Mouse (Mus musculus): Measurements from ENCODE around the gene Plekhg3.

The Plekhg3 gene

DNA sequence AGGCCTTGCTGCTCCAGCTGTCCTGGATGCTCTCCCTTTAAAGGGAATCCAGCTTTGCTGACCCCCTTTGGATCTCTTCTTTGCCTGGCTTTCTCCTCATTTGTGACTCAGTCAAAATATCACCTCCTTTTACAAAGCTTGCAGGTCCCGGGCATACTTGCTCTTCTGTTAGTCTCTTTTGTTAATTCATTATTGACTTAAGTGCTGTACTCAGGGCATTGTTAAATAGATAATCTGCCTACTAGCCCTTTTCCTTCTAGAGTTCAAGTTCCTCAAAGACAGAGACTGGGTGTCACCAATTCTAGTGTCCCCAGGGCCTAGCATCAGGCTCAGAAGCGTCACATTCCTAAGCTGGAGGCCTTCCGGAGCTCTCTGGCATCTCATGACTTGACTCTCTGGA, 18.5 kb downstream of the Plekhg3 start:
- in situ Hi-C loops (cut with MboI; ENCODE audit: low sequenced_read_pairs): no loop called here

DNA sequence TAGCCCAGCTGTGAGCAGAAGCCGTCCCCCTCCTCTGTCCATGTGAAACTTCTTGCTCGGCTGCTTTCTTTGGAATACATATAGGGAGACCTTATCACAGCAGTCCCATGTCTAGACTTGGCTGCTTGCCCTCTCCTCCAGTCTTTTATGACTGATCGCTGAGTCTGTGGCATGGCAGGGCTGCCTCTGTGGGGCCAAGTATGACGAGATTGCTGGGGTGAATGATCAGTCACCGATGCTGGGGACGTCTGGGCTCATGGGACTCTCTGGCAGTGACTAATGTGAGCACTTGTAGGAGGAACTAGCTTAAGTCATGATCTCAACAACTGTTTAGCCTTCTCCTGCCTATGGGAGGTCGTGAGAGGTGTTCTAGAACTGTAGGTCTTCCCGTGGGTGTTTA, 21.6 kb downstream of the Plekhg3 start:
- in situ Hi-C loops (cut with MboI; ENCODE audit: low sequenced_read_pairs): no loop called here

DNA sequence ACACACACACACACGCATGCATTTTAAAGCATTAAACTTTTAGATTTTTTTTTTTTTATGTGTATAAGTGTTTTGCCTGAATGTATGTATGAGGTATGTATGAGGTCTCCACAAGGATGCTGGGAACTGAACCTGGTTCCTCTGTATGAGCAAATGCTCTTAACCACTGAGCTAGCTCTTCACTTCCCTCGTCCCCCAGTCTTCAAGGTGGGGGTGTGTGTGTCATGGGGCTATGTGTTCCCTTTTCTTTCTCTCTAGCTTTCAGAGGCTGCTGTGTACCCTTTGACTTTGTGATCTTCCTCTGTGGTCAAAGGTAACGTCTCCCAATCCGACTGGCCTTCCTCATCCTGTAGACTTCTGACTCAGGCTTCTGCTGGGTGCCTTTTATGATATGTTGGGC, 22.3 kb downstream of the Plekhg3 start:
- in situ Hi-C loops (cut with MboI; ENCODE audit: low sequenced_read_pairs): no loop called here

DNA sequence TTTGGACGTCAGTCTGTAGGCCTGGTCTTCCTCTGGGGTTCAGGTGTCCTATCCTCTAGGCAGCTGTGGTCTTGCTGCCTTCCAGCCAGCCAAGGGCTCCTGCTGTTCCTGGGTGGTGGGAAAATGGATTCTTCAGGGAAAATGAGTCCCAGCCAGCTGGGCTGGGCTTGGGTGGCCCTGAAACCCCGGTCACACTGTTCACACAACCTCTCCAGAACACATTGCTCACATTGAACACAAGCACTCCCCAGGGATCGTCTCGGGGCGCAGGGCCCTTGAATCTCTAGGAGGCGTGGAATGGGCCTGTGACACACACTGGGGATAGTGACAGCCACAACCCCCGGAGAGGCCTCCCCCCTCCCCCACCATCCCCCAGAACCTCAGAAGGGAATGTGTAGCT, 23.2 kb downstream of the Plekhg3 start:
- in situ Hi-C loops (cut with MboI; ENCODE audit: low sequenced_read_pairs): no loop called here

DNA sequence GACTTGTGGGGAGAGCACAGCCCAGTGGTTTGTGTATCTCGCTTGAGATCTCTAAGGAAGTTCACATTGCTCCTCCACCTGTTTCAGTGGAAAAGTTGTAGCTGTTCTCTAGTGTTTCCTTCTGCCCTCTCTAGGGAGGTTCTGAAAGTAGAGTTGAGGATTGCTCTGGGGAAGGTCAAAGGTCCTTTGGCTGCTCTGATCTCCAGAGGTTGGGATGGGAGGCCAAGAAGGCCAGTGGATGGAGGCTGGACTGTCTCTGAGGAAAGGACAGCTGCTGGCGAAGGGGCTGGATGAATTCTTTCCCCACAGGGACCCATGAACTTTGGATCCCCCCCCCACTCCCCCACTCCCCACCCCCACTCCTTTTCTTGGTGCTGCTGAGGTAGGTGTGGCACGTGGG, 23.7 kb downstream of the Plekhg3 start:
- in situ Hi-C loops (cut with MboI; ENCODE audit: low sequenced_read_pairs): no loop called here

DNA sequence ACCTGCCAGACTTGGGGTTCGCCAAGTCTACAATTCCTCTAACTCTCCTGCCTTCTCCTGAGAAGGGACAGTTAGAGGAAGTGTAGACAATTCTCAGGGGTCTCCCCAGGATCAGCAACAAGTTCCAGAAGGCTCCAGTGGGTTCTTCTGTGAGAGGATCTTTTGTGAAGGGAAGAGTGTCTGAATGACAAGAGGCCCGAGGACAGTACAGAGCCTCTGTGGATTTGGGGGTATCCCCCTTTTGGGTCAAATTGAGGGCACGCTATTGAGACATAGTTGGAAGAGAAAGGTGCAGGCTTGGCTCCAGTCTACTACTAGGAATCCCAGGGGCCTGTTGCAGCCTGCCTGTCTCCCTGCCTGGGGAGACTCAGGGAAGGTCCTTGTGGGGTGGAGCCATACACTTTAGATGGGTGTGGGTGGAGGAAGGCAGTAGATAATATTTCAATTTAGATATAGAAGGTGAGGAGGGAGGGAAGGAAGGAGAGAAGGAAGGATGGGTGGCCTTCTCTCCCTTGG, 24.2 kb downstream of the Plekhg3 start:
- in situ Hi-C loops (cut with MboI; ENCODE audit: low sequenced_read_pairs): no loop called here

DNA sequence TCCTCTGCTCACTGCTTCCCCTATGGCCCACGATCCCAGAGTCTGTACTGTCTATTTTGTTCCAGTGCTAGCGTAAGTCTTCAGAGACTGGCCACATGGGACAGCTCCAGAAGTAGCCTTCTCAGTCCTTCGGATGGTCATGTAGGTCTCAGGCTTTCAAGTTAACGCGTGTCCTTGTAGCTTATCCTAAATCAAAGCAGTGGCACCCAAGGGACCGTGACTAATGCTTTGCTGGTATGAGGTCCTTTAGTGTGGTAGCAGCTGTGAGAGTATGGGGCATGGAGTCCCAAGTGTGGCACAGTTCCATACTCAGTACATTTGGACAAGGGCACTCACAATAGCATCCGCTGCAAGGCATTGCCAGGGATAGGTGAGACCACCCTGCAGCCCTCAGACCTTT, 25.5 kb downstream of the Plekhg3 start:
- in situ Hi-C loops (cut with MboI; ENCODE audit: low sequenced_read_pairs): no loop called here

DNA sequence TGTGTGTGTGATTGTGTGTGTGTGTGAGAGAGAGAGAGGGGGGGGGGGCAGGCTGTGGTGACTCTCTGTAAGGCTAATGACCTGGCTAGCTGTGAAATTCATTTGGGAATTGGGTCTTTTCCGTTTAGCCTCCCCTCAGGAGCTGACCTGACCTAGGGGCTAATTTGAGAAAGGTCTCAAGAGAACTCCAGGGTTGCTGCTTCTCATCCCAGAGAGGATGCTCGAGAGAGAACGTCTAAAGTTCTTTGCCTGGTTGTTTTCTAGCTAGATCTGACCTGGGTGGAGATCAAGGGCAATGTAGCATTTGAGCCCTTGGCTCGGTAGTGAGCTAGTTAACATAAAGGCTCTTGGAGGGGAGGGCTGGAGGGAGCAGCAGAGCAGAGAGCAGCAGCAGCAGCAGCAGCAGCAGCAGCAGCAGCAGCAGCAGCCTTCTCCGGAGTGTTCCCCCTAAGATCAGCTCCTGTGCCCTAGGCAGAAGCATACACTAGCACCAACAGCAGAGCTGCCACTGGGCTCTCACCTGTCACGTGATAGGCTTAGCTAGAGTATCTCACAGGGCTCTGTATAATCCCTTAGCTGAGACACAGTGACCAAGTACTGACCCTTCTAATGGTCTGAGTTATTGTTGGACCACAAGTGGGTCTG, 26.2 kb downstream of the Plekhg3 start:
- in situ Hi-C loops (cut with MboI; ENCODE audit: low sequenced_read_pairs): no loop called here

DNA sequence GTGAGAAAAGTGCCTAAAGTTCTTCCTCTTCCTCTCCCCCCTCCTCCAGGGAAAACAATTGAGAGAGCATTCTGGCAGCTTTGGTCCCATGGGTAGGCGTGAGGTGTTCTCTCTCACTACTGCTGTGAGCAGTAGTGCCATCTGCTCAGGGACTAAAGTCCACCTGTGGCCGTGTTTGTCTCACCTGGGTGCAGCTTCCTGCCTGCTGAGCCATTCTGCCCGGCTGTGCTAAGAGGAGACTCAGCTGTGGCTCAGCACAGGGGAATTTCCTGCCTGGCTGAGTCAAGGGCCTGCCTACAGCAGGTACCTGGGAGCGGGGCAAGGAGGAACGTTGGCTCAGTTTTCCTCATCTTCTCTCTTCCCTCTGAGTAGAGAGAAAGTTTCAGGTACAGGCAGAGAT, 27.5 kb downstream of the Plekhg3 start:
- in situ Hi-C loops (cut with MboI; ENCODE audit: low sequenced_read_pairs): no loop called here

DNA sequence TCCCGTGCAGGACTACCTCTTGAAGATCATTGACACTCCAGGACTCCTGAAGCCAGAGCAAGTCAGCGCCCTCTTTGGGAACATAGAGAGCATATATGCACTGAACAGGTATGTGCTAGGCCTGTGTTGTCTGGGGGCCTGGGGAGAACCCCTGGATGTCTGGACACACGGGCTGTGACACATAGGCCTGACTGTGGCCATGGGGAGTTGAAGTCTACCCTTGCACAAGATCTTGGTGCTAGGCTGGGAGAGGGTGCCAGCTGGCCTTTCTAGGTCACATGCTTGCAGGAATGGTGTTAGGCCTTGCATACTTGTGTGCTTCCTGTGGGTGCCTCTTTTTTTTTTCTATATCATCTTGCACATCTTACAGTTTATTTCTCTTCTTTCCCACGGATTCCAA, 31.5 kb downstream of the Plekhg3 start:
- in situ Hi-C loops (cut with MboI; ENCODE audit: low sequenced_read_pairs): no loop called here

DNA sequence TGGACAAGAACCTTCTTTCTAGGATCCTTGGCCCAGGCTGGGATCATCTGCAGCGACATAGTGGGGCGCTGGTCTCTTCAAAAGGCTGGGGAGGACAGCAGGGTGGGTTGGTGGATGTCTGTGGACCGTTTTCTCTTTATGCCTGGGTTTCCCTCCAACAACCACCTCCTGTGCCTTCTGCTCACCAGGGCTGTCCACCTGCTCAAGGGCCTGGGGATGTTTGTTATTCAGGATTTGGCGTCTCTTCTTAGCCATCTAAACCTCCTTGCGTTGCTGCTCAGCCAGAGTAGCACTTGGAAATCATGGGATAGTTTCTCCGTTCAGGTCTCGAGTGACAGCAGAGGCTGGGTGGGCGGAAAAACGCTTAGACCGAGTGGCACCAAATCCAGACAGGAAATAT, 35.6 kb downstream of the Plekhg3 start:
- in situ Hi-C loops (cut with MboI; ENCODE audit: low sequenced_read_pairs): no loop called here

DNA sequence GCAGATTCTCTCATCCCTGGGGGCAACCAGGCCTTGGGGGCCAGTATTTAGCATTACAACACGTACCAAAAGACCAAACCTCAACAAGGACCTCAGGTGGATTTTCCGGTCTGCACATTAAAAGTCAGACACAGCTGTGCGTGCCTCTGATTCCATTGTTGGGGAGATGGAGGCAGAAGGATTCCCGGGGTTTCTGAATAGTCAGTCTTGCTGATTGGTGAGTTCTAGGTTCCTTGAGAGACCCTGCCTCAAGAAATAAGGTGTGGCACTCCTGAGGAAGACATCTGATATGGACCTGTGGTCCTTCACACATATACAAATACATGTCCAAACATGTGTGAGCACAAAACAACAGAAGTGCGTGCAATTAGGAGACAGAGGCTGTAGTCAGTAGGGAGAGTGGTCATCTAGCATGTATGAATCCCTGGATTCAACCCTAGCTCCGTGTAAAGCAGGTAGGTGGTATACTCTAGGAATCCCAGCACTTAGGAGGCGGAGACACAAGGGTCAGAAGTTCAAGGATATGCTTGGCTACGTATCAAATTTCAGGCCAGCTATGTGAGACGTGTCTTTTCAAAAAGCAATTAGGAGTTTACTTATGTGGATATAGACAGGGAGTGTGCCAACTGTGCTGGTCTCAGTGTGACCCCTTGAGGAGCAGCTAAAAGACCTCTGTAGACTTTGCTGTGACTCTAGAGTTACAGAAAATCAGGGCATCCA, 39.7 kb downstream of the Plekhg3 start:
- in situ Hi-C loops (cut with MboI; ENCODE audit: low sequenced_read_pairs): no loop called here

DNA sequence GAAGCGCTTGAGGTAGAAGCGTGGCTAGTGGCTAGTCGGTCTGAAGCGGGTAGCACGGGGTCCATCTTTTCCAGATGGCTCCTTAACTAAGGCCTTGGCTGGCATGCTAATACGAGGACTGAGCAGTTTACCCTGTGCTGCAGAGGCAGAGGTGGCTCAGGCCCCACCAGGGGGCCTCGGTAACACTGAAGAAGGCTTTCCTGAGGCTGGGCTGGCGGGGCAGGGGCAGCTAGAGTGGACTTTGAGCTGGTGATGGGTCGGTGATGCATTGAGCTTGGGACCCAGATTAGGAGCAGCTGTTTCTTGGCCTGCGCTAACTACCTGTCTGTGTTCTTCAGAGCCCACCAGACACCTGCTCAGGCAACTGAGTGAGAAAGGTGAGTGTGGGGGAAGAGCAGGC, 40.6 kb downstream of the Plekhg3 start:
- in situ Hi-C loops (cut with MboI; ENCODE audit: low sequenced_read_pairs): no loop called here

DNA sequence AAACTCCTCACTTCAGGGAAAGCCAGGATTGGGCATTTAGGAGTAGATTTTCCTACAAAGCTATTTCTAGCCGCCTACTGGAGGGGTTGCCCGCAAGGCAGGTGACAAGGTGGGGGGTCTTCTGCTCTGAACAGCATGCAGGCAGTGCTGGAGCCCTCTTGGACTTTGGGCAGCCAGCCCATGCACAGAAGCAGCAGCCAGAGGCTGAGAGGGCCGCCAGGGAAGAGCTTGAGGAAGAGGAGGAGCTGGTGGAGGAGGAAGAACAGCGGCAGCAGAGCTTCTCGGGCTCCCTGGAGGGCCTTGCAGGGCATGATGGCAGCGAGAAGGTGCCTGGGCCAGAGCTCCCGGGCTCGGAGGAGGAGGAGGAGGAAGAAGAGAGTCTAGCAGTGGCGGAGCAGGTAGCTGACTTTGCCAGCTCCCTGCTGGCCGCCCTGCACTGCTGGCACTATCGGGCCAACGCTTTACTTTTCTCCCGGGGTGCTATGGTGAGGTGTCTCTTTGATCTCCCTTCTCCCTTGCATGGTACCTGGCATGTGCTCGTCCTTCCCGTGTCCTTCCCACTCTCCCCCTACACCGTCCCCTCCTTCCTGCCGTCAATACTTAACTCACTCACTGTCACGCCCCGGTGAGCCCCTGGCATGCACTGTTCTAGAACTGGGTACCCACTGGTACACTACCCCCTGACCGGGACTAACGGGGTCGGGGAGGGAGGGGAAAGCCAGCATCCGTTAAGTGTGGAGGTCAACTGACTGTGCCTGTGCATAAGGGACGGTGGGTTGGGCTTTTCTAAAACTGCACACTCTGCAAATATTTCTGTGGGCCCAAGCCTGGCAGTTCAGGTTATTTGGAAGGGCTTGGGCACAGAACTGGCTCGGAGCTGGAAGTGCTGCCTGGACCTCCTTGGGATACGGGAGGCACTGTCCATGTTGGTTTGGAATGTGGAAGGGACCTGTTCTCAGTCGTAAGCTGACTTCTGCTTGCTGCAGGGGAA, 41.9 kb downstream of the Plekhg3 start:
- in situ Hi-C loops (cut with MboI; ENCODE audit: low sequenced_read_pairs): no loop called here

DNA sequence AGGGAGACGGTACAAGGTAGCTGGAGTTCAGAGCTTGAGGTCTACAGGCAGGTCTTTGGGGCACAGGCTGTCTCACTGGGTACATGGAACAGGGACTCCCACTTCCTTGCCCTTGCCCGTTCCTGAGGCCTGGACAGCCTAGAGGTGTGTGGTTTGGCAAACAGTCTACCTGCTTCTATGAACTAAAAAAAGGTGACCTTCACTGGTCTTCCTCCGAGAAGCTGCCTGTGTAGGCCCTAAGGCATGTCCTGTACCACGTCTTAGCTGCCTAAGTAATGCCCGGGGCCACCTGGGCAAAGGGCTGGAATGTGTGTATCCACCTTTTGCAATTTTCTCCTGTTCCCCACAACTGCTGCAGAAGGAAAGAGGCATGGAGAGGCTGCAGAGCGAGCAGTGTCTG, 42.7 kb downstream of the Plekhg3 start:
- in situ Hi-C loops (cut with MboI; ENCODE audit: low sequenced_read_pairs): no loop called here

DNA sequence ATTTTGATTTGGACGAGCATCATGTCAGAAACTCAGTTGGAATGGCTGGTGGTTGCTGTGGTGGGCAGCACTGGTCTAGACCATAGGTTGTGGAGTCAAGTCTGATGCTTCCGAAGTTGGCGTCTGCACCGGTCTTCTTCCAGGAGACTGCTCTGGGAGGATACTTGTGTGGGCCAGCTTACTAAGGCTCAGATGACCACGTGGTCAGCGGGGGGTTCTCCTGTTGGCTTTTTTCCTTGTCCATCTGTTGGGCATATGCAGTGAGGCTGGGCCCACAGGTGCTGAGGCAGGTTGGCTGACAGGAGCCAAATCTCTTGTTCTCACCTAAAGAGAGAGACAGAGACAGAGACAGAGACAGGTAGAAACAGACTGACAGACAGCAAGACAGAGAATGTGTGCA, 44.1 kb downstream of the Plekhg3 start:
- in situ Hi-C loops (cut with MboI; ENCODE audit: low sequenced_read_pairs): no loop called here

DNA sequence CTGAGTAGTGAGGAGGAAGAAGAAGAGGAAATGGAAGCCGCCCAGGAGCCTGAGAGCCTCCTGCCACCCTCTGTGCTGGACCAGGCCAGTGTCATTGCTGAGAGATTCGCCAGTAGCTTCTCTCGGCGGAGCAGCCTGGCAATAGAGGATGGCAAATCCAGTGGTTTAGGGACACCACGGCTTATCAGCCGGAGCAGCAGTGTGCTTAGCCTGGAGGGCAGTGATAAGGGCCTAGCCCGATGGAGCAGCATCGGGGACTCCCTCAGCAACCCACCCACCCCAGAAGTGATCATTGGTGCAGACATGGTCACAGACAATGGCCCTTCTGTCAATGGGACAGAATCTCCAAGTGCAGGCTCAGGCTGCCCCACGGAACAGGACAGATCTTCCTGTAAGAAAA, 45.4 kb downstream of the Plekhg3 start:
- in situ Hi-C loops (cut with MboI; ENCODE audit: low sequenced_read_pairs): no loop called here

DNA sequence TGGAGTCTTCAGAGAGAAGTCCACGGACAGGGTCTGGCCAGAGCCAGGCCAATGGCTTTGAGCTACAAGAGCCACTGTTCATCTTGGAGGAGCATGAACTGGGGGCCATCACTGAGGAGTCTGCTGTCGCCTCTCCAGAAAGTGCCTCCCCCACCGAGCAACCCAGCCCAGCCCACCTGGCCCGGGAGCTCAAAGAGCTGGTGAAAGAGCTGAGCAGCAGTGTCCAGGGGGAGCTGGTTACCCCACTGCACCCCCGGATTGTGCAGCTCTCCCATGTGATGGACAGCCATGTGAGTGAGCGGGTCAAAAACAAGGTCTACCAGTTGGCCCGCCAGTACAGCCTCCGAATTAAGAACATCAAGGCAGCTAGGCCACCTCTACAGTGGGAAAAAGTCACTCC, 46.1 kb downstream of the Plekhg3 start:
- in situ Hi-C loops (cut with MboI; ENCODE audit: low sequenced_read_pairs): no loop called here

DNA sequence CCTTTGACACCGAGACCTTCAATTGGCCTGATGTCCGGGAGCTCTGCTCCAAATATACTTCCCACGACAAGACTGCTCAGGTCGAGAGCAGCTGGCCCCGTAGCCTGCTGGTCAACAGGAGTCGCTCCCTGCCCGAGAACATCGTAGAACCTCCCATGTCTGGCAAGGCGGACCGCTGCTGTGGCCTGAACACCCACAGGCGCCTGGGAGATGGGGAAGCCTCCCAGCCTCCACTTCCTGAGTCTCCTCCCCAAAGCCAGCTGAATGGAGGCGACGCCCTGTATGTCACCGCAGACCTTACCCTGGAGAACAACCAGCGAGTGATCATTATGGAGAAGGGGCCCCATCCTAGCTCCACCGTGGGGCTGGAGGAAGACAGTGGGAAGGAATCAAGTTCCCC, 47.2 kb downstream of the Plekhg3 start:
- in situ Hi-C loops (cut with MboI; ENCODE audit: low sequenced_read_pairs): no loop called here

DNA sequence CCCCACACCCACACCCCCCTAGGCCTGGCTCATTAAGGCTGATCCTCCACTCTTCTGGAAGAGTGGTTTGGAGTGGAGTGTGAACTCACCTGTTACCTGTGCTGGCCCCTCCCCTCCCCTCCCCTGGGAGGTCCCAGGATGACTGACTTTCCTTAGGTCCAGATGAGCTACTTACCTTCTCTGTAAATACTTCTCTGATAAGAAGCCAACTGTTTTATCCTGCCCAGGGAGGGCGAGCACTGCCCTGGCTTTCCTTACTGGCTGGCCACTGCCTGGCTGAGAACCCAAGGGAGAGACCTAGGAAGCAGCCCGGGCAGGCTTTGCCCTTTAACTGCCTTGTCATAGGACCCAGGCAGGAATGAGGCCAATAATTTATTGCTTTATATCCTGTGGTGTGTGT, 47.8 kb downstream of the Plekhg3 start:
- in situ Hi-C loops (cut with MboI; ENCODE audit: low sequenced_read_pairs): no loop called here

DNA sequence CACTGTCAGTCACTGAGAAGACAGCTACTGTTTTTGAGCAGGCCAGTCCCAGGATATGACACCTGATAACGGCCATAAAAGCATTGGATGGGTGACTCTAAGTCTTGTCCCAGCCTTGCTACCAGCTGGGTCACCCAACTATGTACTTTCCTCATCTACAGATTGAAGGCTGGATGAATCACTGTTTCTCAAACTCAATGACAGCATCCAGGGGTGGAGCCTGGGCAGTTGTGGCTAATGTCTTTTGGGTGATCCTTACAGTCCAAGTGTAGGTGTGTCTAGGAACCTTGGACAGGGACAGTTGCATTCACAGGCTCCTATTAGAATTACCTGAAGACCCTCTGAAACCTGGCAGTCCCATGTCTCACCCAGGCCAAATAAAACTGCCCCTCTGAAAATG, 49.1 kb downstream of the Plekhg3 start:
- in situ Hi-C loops (cut with MboI; ENCODE audit: low sequenced_read_pairs): no loop called here

DNA sequence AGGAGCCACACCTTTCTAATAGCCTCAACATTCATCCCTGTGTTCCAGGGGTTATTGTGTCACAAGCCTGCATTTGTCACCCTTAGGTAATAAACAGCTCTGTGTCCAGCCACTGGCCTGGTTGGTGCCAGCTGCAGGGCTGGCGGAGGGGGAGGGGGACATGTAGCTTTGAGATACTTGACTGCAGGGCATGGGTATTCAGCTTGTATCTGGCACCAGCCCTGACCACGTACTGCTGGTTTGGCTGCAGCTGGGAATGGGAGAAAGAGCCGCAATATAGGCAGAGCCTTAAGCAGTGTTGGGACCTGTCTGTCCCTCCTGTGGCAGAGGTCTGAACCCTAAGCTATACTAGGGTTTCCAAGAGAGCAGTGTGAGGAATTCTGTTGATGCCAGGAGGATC, 51.4 kb downstream of the Plekhg3 start:
- in situ Hi-C loops (cut with MboI; ENCODE audit: low sequenced_read_pairs): no loop called here

All from CH12F3 (cell line).